In genomic region chr12:31240470-31240869, GRCm38 (mm10) we compare ENCODE assay signal across 50 mouse cellular contexts. TPM values are rescaled to one million over a fixed set of nuclear protein-coding genes. Genes with fewer than 3 reads are reported as not detected.
"Had no signal": no experiment of that assay in that cellular context is flagged by ENCODE, and none has a peak within 500 bp of the region (broad histone marks: within the 10 kb centered on the region; RNA-seq: fewer than 3 reads in every experiment).

Gene Gm6993 (plus strand): TSS chr12:31240770.

- H3K36me3 ChIP-seq: heart, embryonic 10.5 days; heart, embryonic 12.5 days; heart, embryonic 13.5 days; heart, embryonic 15.5 days; hindbrain, embryonic 10.5 days; hindbrain, embryonic 12.5 days; hindbrain, embryonic 13.5 days; hindbrain, embryonic 15.5 days; intestine, embryonic 15.5 days; kidney, embryonic 15.5 days had no signal

- H3K27ac ChIP-seq: heart, embryonic 10.5 days; heart, embryonic 13.5 days; heart, embryonic 15.5 days; hindbrain, embryonic 10.5 days; hindbrain, embryonic 12.5 days; hindbrain, embryonic 13.5 days; hindbrain, embryonic 14.5 days; hindbrain, embryonic 15.5 days; hindbrain, postnatal 0 days; intestine, embryonic 15.5 days; kidney, postnatal 0 days; layer of hippocampus, adult 2 months had no signal

- ATAC-seq: hindbrain, embryonic 16.5 days; hindbrain, postnatal 0 days; inflammation-experienced regulatory T-cells, adult 6 months; intestine, embryonic 15.5 days had no signal

- DNase-seq: heart, postnatal 10 days; heart, postnatal 14 days; heart, postnatal 36 days; heart, postnatal 4 days; kidney, adult 11 months; kidney, adult 18-20 months; kidney, adult 2 months; kidney, adult 9 months; kidney, postnatal 10 days; kidney, postnatal 14 days; kidney, postnatal 25 days; kidney, postnatal 36 days; kidney, postnatal 4 days; layer of hippocampus, adult 9-11 months; layer of hippocampus, postnatal 36 days had no signal

- H3K9ac ChIP-seq: heart, embryonic 12.5 days; heart, embryonic 13.5 days; heart, embryonic 15.5 days; hindbrain, embryonic 12.5 days; hindbrain, embryonic 13.5 days; hindbrain, embryonic 14.5 days; hindbrain, embryonic 15.5 days; intestine, embryonic 15.5 days; kidney, embryonic 15.5 days had no signal

- H3K9me3 ChIP-seq: heart, embryonic 10.5 days; heart, embryonic 12.5 days; heart, embryonic 13.5 days; heart, embryonic 15.5 days; hindbrain, embryonic 10.5 days; hindbrain, embryonic 12.5 days; hindbrain, embryonic 13.5 days; hindbrain, embryonic 15.5 days; intestine, embryonic 15.5 days; kidney, embryonic 15.5 days had no signal

- H3K4me1 ChIP-seq: hindbrain, embryonic 13.5 days had no signal

- H3K27me3 ChIP-seq: heart, embryonic 12.5 days; heart, embryonic 13.5 days; heart, embryonic 15.5 days; hindbrain, embryonic 12.5 days; hindbrain, embryonic 13.5 days; hindbrain, embryonic 15.5 days; intestine, embryonic 15.5 days; kidney, embryonic 15.5 days had no signal

- H3K4me3 ChIP-seq: heart, embryonic 10.5 days; heart, embryonic 12.5 days; heart, embryonic 13.5 days; heart, embryonic 15.5 days; hindbrain, embryonic 10.5 days; hindbrain, embryonic 12.5 days; hindbrain, embryonic 13.5 days; hindbrain, embryonic 15.5 days; intestine, embryonic 15.5 days; kidney, embryonic 15.5 days; layer of hippocampus, adult 2 months had no signal

RNA-seq across cellular contexts. Expression of gene Gm6993, which starts in this region (rescaled TPM):
- total RNA-seq: heart, postnatal 10 days; heart, postnatal 14 days; heart, postnatal 25 days; heart, postnatal 36 days; heart, postnatal 4 days; hematopoietic stem cell, adult 5-6 weeks; hindbrain, postnatal 0 days; layer of hippocampus, adult 18-20 months; layer of hippocampus, adult 2 months; layer of hippocampus, adult 8-10 months; layer of hippocampus, postnatal 10 days; layer of hippocampus, postnatal 14 days; layer of hippocampus, postnatal 25 days; layer of hippocampus, postnatal 36 days; left cerebral cortex, adult 18-20 months had no signal
- polyA plus RNA-seq: heart, embryonic 10.5 days; heart, embryonic 11.5 days; heart, embryonic 12.5 days; heart, embryonic 13.5 days; heart, embryonic 14.5 days; heart, embryonic 15.5 days; heart, embryonic 16.5 days; heart, postnatal 0 days; hindbrain, embryonic 10.5 days; hindbrain, embryonic 11.5 days; hindbrain, embryonic 12.5 days; hindbrain, embryonic 13.5 days; hindbrain, embryonic 14.5 days; hindbrain, embryonic 15.5 days; hindbrain, embryonic 16.5 days; hindbrain, postnatal 0 days; inflammation-experienced regulatory T-cells, adult 6 months; intestine, embryonic 14.5 days; intestine, embryonic 15.5 days; intestine, embryonic 16.5 days; intestine, postnatal 0 days; kidney, adult 2 months; kidney, embryonic 14.5 days; kidney, embryonic 15.5 days; kidney, embryonic 16.5 days; kidney, postnatal 0 days; large intestine, adult 2 months had no signal
